Mouse (Mus musculus): ENCODE data around the gene Hist1h2bb. TPM values are rescaled to one million over a fixed set of nuclear protein-coding genes. Genes with fewer than 3 reads are reported as not detected.

The Hist1h2bb gene
- polyA plus RNA-seq, 1 experiment from 2014 or later, result 0.86 TPM

- Histone ChIP-seq H3K4me3 (no peak overlapping the region), H3K4me2 (no peak overlapping the region), H3K27me3 (no peaks in the 10 kb centered on the region), H3K9me3 (no peaks in the 10 kb centered on the region), H3K9ac (no peak overlapping the region), H3K36me3 (no peaks in the 10 kb centered on the region), H3K27ac (no peak overlapping the region), H3K4me1 (replicated peaks) (no peaks in the 10 kb centered on the region)
- 43% methylated on average over 8 of the region's 8 CpGs for WGBS
- no peak for ATAC-seq (ENCODE audit: low FRiP score)
These were observed 16.1 kb upstream of the Hist1h2bb start for GRCm38 (mm10) chr13:23730479-23730878.

- Histone ChIP-seq H3K36me3 (no peaks in the 10 kb centered on the region), H3K4me1 (replicated peaks) (no peaks in the 10 kb centered on the region), H3K27ac (no peak overlapping the region), H3K4me3 (no peak overlapping the region), H3K9ac (no peak overlapping the region), H3K9me3 (no peaks in the 10 kb centered on the region), H3K4me2 (no peak overlapping the region), H3K27me3 (no peaks in the 10 kb centered on the region)
- 28% methylated on average over 8 of the region's 8 CpGs for WGBS
- no peak for ATAC-seq (ENCODE audit: low FRiP score)
These were observed 14.3 kb upstream of the Hist1h2bb start for GRCm38 (mm10) chr13:23732156-23732804.

GRCm38 (mm10) chr13:23737091-23737490 is 9.4 kb upstream of the Hist1h2bb start:
- no peaks in the 10 kb centered on the region for H3K27me3 ChIP-seq
- no peaks in the 10 kb centered on the region for H3K9me3 ChIP-seq
- ATAC-seq (ENCODE audit: low FRiP score), result no peak
- H3K27ac ChIP-seq, result no peak overlapping the region
- H3K9ac ChIP-seq, result no peak overlapping the region
- H3K4me2 ChIP-seq, result no peak overlapping the region
- peaks cover 23% of the 10 kb centered on the region for H3K4me1 ChIP-seq (replicated peaks)
- no peak overlapping the region for H3K4me3 ChIP-seq
- H3K36me3 ChIP-seq, result no peaks in the 10 kb centered on the region
- WGBS, result 92% methylated on average over 5 of the region's 5 CpGs

- Histone ChIP-seq H3K36me3 (no peaks in the 10 kb centered on the region), H3K4me2 (peak overlapping the region; percentile 94), H3K9ac (peak overlapping the region; percentile 76), H3K4me3 (peak overlapping the region; percentile 48), H3K27me3 (no peaks in the 10 kb centered on the region), H3K4me1 (replicated peaks) (peaks cover 23% of the 10 kb centered on the region), H3K27ac (peak overlapping the region; percentile 89), H3K9me3 (no peaks in the 10 kb centered on the region)
- 26% methylated on average over 4 of the region's 4 CpGs for WGBS
- ATAC-seq (ENCODE audit: low FRiP score), result no peak
These were observed 8.5 kb upstream of the Hist1h2bb start for GRCm38 (mm10) chr13:23738041-23738440.

- H3K4me3 ChIP-seq, result peak within 1 kb of the TSS; percentile 48
- no peaks in the 10 kb centered on the region for H3K27me3 ChIP-seq
- peak within 1 kb of the TSS; percentile 94 for H3K4me2 ChIP-seq
- H3K36me3 ChIP-seq, result no peaks in the 10 kb centered on the region
- H3K9me3 ChIP-seq, result no peaks in the 10 kb centered on the region
- peak; percentile 93 for ATAC-seq (ENCODE audit: low FRiP score)
- H3K9ac ChIP-seq, result peak within 1 kb of the TSS; percentile 76
- WGBS, result under 1% methylated on average over 38 of the region's 38 CpGs
- peak within 1 kb of the TSS; percentile 89 for H3K27ac ChIP-seq
- H3K4me1 ChIP-seq (replicated peaks), result peaks cover 23% of the 10 kb centered on the region
These were observed 7.9 kb upstream of the Hist1h2bb start, which contains the start of gene Hist1h1c for GRCm38 (mm10) chr13:23738677-23739068. Hist1h1c (plus strand) TSS chr13:23738808.

- Histone ChIP-seq H3K36me3 (no peaks in the 10 kb centered on the region), H3K27me3 (no peaks in the 10 kb centered on the region), H3K4me1 (replicated peaks) (peaks cover 23% of the 10 kb centered on the region), H3K4me2 (peak overlapping the region; percentile 94), H3K9me3 (no peaks in the 10 kb centered on the region), H3K27ac (peak overlapping the region; percentile 89), H3K4me3 (peak overlapping the region; percentile 48), H3K9ac (peak overlapping the region; percentile 76)
- WGBS, result under 1% methylated on average over 39 of the region's 39 CpGs
- peak; percentile 90 for ATAC-seq (ENCODE audit: low FRiP score)
These were observed 7.2 kb upstream of the Hist1h2bb start for GRCm38 (mm10) chr13:23739069-23739921.

GRCm38 (mm10) chr13:23739922-23740252 is 6.6 kb upstream of the Hist1h2bb start:
- Histone ChIP-seq H3K4me1 (replicated peaks) (peaks cover 23% of the 10 kb centered on the region), H3K27ac (peak overlapping the region; percentile 89), H3K9me3 (no peaks in the 10 kb centered on the region), H3K27me3 (no peaks in the 10 kb centered on the region), H3K4me2 (peak overlapping the region; percentile 94), H3K4me3 (peak overlapping the region; percentile 48), H3K36me3 (no peaks in the 10 kb centered on the region), H3K9ac (peak overlapping the region; percentile 76)
- ATAC-seq (ENCODE audit: low FRiP score), result no peak
- WGBS, result under 1% methylated on average over 14 of the region's 14 CpGs

GRCm38 (mm10) chr13:23740256-23740840 is 6.2 kb upstream of the Hist1h2bb start:
- H3K4me2 ChIP-seq, result peak overlapping the region; percentile 94
- WGBS, result 31% methylated on average over 13 of the region's 13 CpGs

GRCm38 (mm10) chr13:23740910-23741309 is 5.6 kb upstream of the Hist1h2bb start:
- WGBS, result 72% methylated on average over 5 of the region's 5 CpGs
- no peak for ATAC-seq (ENCODE audit: low FRiP score)
- H3K4me3 ChIP-seq, result no peak overlapping the region
- no peak overlapping the region for H3K9ac ChIP-seq
- peaks cover 23% of the 10 kb centered on the region for H3K4me1 ChIP-seq (replicated peaks)
- no peaks in the 10 kb centered on the region for H3K36me3 ChIP-seq
- H3K27ac ChIP-seq, result no peak overlapping the region
- H3K27me3 ChIP-seq, result no peaks in the 10 kb centered on the region
- H3K9me3 ChIP-seq, result no peaks in the 10 kb centered on the region
- H3K4me2 ChIP-seq, result peak overlapping the region; percentile 94; the same call in 1 of the 2 replicates

More at GRCm38 (mm10) chr13:23740256-23740840, 6.2 kb upstream of the Hist1h2bb start:
- Histone ChIP-seq H3K4me1 (replicated peaks) (peaks cover 23% of the 10 kb centered on the region), H3K9ac (peak overlapping the region; percentile 76), H3K27me3 (no peaks in the 10 kb centered on the region), H3K36me3 (no peaks in the 10 kb centered on the region), H3K9me3 (no peaks in the 10 kb centered on the region), H3K4me3 (peak overlapping the region; percentile 48), H3K27ac (peak overlapping the region; percentile 89; the same call in 1 of the 2 replicates)
- no peak for ATAC-seq (ENCODE audit: low FRiP score)

GRCm38 (mm10) chr13:23742007-23742406 is 4.5 kb upstream of the Hist1h2bb start:
- ATAC-seq (ENCODE audit: low FRiP score), result no peak
- H3K27me3 ChIP-seq, result no peaks in the 10 kb centered on the region

GRCm38 (mm10) chr13:23743215-23743614 is 3.3 kb upstream of the Hist1h2bb start:
- ATAC-seq (ENCODE audit: low FRiP score), result no peak
- Histone ChIP-seq H3K4me2 (no peak overlapping the region), H3K9me3 (no peaks in the 10 kb centered on the region), H3K27me3 (no peaks in the 10 kb centered on the region), H3K9ac (no peak overlapping the region), H3K27ac (no peak overlapping the region), H3K36me3 (no peaks in the 10 kb centered on the region), H3K4me3 (no peak overlapping the region), H3K4me1 (replicated peaks) (peaks cover 31% of the 10 kb centered on the region)
- WGBS, result 85% methylated on average over 5 of the region's 5 CpGs

More at GRCm38 (mm10) chr13:23742007-23742406, 4.5 kb upstream of the Hist1h2bb start:
- no peaks in the 10 kb centered on the region for H3K9me3 ChIP-seq
- no peak overlapping the region for H3K4me2 ChIP-seq
- no peak overlapping the region for H3K4me3 ChIP-seq
- peaks cover 25% of the 10 kb centered on the region for H3K4me1 ChIP-seq (replicated peaks)
- H3K36me3 ChIP-seq, result no peaks in the 10 kb centered on the region
- no peak overlapping the region for H3K27ac ChIP-seq
- no peak overlapping the region for H3K9ac ChIP-seq

GRCm38 (mm10) chr13:23743963-23744362 is 2.6 kb upstream of the Hist1h2bb start:
- H3K27ac ChIP-seq, result no peak overlapping the region

More at GRCm38 (mm10) chr13:23743963-23744362, 2.6 kb upstream of the Hist1h2bb start:
- no peak for ATAC-seq (ENCODE audit: low FRiP score)
- Histone ChIP-seq H3K4me3 (peak overlapping the region; percentile 30; the same call in 1 of the 2 replicates), H3K36me3 (no peaks in the 10 kb centered on the region), H3K4me1 (replicated peaks) (peaks cover 26% of the 10 kb centered on the region), H3K4me2 (no peak overlapping the region), H3K27me3 (no peaks in the 10 kb centered on the region), H3K9me3 (no peaks in the 10 kb centered on the region), H3K9ac (no peak overlapping the region)
- WGBS, result 52% methylated on average over 4 of the region's 4 CpGs

Measured in hindbrain, embryonic 13.5 days (tissue).